Mouse (Mus musculus) CD4-positive naive resting alpha-beta T cell, adult 57 days (primary cell): Measurements from ENCODE around the gene Ece1. TPM values are rescaled to one million over a fixed set of nuclear protein-coding genes. Genes with fewer than 3 reads are reported as not detected.

ENCODE experiments used
- total RNA-seq: library from RNA; stranded (reverse); gene quantifications from one replicate; pipeline ENCODE4 v1.2.4, GENCODE M21; 2023

The Ece1 gene
- 41.1 TPM for total RNA-seq

GRCm38 (mm10) chr4:137862019-137862418, at the start of gene Ece1:
Gene Ece1, plus strand, starts transcription at chr4:137862237.

GRCm38 (mm10) chr4:137992890-137993289, 130.9 kb downstream of the Ece1 start, which contains the start of gene Eif4g3:
Gene Eif4g3, plus strand, starts transcription at chr4:137993022.

Other genes starting within 250 kb of the Ece1 start
- gene Rap1gap, start 197.5 kb upstream of the Ece1 start, total RNA-seq: 2.6 TPM
- 2.6 TPM for gene Alpl, start 65.9 kb upstream of the Ece1 start, total RNA-seq
- gene Eif4g3, start 130.8 kb downstream of the Ece1 start, total RNA-seq: 145 TPM